Mouse (Mus musculus) hindbrain, embryonic 13.5 days (tissue): ENCODE results near the gene Nme7. TPM values are rescaled to one million over a fixed set of nuclear protein-coding genes. Genes with fewer than 3 reads are reported as not detected.

ENCODE experiments used
- ATAC-seq: fragments of 200-750 bp; cut with Nextera tagmentation; 2 replicates; pipeline ENCODE4 v1.8.0; 2017; ENCODE audit warnings: moderate TSS enrichment; ENCODE audit not compliant: low FRiP score
- H3K27ac ChIP-seq: fragments of 300-500 bp; sonication (generic); 2 replicates; pipeline ENCODE4 v1.5.1; 2015; ENCODE audit warnings: inconsistent platforms, mild to moderate bottlenecking, moderate library complexity
- H3K27me3 ChIP-seq: fragments of 300-500 bp; sonication (generic); 2 replicates; pipeline ENCODE4 v1.6.1; 2015; ENCODE audit warnings: mild to moderate bottlenecking, inconsistent platforms
- H3K36me3 ChIP-seq: fragments of 300-500 bp; sonication (generic); 2 replicates; pipeline ENCODE4 v1.6.1; 2015; ENCODE audit warnings: mild to moderate bottlenecking, inconsistent platforms
- H3K4me1 ChIP-seq: fragments of 300-500 bp; sonication (generic); replicated peaks from 2 replicates; pipeline ENCODE4 v1.6.1; 2015; ENCODE audit warnings: inconsistent platforms
- H3K4me2 ChIP-seq: fragments of 300-500 bp; sonication (generic); 2 replicates; pipeline ENCODE4 v1.6.1; 2015; ENCODE audit warnings: inconsistent platforms, mild to moderate bottlenecking, moderate library complexity
- H3K4me3 ChIP-seq: fragments of 300-500 bp; sonication (generic); 2 replicates; pipeline ENCODE4 v1.5.1; 2015; ENCODE audit warnings: mild to moderate bottlenecking, inconsistent platforms
- H3K9ac ChIP-seq: fragments of 300-500 bp; sonication (generic); 2 replicates; pipeline ENCODE4 v1.6.1; 2015; ENCODE audit warnings: mild to moderate bottlenecking, inconsistent platforms
- H3K9me3 ChIP-seq: fragments of 300-500 bp; sonication (generic); 2 replicates; pipeline ENCODE4 v1.6.1; 2016; ENCODE audit warnings: inconsistent platforms
- WGBS: fragments of 180-500 bp; shearing (Covaris S2); methylation state at CpG from one replicate; pipeline ENCODE4 v1.1.7; 2015; 5-methylcytosine and 5-hydroxymethylcytosine counted together
- polyA plus RNA-seq: library from polyadenylated mRNA; unstranded; fragments of >200 nt; fragmentation: Nextera tagmentation; extraction: Ambion mirVana; gene quantifications from 2 replicates; pipeline ENCODE4 v1.2.1, GENCODE M21; 2015

The Nme7 gene
- polyA plus RNA-seq, 1 experiment from 2014 or later = 30.1 TPM

DNA sequence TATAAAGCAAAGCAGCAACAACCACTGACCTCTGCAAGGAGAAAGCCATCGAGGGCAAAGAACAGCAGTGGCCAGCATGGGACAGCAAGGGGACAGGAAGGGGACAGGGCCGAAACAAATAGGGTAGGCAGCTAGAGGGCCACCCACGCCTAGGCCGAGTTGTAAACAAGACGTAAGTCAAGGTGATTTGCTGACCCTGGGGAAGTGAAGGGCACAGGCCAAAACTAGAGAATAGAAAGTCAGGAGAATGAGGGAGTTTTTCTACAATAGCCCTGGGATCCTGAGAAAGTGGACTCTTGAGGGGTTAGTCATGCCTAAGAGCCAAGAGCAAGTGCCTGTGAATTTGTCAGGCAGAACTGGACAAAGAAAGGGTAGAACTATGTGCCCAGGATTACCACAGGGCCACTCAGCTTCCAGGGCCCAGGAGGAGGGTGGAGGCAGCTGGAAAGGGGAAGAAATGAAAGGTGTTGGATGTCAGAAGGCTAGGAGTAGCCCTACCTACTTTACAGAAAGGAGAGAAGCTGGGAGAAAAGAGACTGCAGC lies 141.8 kb downstream of the Nme7 start:
- Histone ChIP-seq H3K27ac (no peak overlapping the region), H3K4me1 (0 out of 2 replicates have a peak, but pooled peaks cover 4% of the 10 kb centered on the region), H3K36me3 (peaks cover 89% of the 10 kb centered on the region), H3K9me3 (no peaks in the 10 kb centered on the region), H3K4me3 (no peak overlapping the region), H3K4me2 (no peak overlapping the region), H3K27me3 (no peaks in the 10 kb centered on the region), H3K9ac (no peak overlapping the region)
- ATAC-seq = no peak
- WGBS = 88% methylated on average over 5 of the region's 5 CpGs

GRCm38 (mm10) chr1:164446535-164446934 lies 142.6 kb downstream of the Nme7 start:
- H3K4me2 ChIP-seq = no peak overlapping the region
- 0 out of 2 replicates have a peak, but pooled peaks cover 3% of the 10 kb centered on the region for H3K4me1 ChIP-seq
- no peaks in the 10 kb centered on the region for H3K9me3 ChIP-seq
- H3K27me3 ChIP-seq = no peaks in the 10 kb centered on the region
- H3K27ac ChIP-seq = no peak overlapping the region
- 92% methylated on average over 10 of the region's 10 CpGs for WGBS
- ATAC-seq = no peak
- no peak overlapping the region for H3K9ac ChIP-seq
- H3K36me3 ChIP-seq = peaks cover 89% of the 10 kb centered on the region
- no peak overlapping the region for H3K4me3 ChIP-seq

DNA sequence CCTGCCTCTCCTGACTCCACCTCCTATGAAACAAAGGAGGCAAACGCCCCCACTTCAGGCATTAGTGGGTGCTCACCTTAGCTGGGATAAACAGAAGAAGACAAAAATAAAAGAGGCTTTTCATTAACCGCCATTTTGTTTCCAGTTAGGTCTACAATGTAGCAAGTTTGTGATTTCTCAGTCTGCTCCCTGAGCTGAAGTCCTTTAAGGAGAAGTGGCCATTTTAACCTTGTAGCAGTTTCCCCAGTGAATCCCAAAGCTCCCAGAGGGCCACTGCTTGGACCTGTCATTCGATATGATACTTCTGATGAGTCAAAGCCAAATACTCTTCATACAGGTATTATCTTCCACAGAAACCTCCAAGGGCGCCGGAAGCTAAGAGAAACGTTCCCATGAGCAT lies 143.6 kb downstream of the Nme7 start:
- no peak overlapping the region for H3K4me2 ChIP-seq
- no peak overlapping the region for H3K9ac ChIP-seq
- H3K36me3 ChIP-seq = peaks cover 88% of the 10 kb centered on the region
- 91% methylated on average over 6 of the region's 6 CpGs for WGBS
- no peaks in the 10 kb centered on the region for H3K4me1 ChIP-seq
- no peaks in the 10 kb centered on the region for H3K9me3 ChIP-seq
- H3K4me3 ChIP-seq = no peak overlapping the region
- ATAC-seq = no peak
- H3K27me3 ChIP-seq = no peaks in the 10 kb centered on the region
- H3K27ac ChIP-seq = no peak overlapping the region

DNA sequence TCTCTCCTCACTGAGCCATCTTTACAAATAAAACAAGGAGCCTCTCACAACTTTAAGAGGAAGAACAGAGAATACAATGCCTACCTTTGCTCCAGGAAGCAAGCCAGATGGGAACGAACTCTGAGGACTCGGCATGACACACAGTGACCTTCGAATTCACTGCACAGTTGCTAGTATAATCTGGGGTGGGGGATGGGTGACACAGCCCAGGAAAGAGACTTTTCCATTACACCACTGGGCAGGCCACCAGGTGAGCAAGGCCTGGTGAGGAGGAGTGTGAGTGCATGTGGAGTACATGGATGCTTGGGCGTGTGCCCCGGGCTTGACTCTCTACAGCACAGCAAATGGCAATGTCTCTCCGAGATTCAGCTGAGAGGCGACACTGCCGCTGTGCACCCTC lies 145.7 kb downstream of the Nme7 start:
- Histone ChIP-seq H3K27me3 (no peaks in the 10 kb centered on the region), H3K4me3 (no peak overlapping the region), H3K9ac (no peak overlapping the region), H3K36me3 (peaks cover 76% of the 10 kb centered on the region), H3K4me2 (no peak overlapping the region), H3K27ac (no peak overlapping the region), H3K9me3 (no peaks in the 10 kb centered on the region), H3K4me1 (peaks cover 12% of the 10 kb centered on the region)
- ATAC-seq = no peak
- WGBS = 93% methylated on average over 8 of the region's 8 CpGs

DNA sequence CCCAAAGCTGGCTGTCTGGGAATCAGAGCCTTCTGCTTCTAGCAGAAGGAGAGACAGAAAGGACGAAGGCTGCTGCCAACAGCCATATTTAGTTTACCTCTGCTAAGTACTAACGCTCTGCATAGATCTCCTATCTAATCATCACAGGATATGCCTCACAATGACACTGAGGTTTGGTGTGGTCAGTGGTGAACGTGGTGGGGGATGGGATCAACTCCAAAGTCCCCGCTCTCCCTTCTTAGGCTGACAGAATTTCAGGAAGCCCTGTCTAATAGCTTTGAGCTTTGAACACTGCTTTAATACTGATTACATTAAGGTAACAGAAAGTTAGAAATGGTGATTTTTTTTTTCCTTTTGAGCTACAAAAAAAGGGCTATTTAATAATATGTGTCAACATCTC lies 146.3 kb downstream of the Nme7 start:
- WGBS = 92% methylated on average over 4 of the region's 4 CpGs

GRCm38 (mm10) chr1:164450644-164451043 lies 146.7 kb downstream of the Nme7 start:
- Histone ChIP-seq H3K27me3 (no peaks in the 10 kb centered on the region), H3K36me3 (peaks cover 66% of the 10 kb centered on the region), H3K4me3 (no peak overlapping the region), H3K4me2 (no peak overlapping the region), H3K9ac (no peak overlapping the region), H3K27ac (no peak overlapping the region), H3K4me1 (peaks cover 20% of the 10 kb centered on the region), H3K9me3 (no peaks in the 10 kb centered on the region)
- no peak for ATAC-seq
- WGBS = 87% methylated on average over 4 of the region's 4 CpGs

More for the DNA sequence above, 146.3 kb downstream of the Nme7 start:
- no peaks in the 10 kb centered on the region for H3K27me3 ChIP-seq
- peaks cover 70% of the 10 kb centered on the region for H3K36me3 ChIP-seq
- no peak overlapping the region for H3K4me2 ChIP-seq
- no peaks in the 10 kb centered on the region for H3K9me3 ChIP-seq
- ATAC-seq = no peak
- no peak overlapping the region for H3K9ac ChIP-seq
- no peak overlapping the region for H3K4me3 ChIP-seq
- no peak overlapping the region for H3K27ac ChIP-seq
- H3K4me1 ChIP-seq = peaks cover 18% of the 10 kb centered on the region

GRCm38 (mm10) chr1:164451346-164451745 lies 147.4 kb downstream of the Nme7 start:
- H3K4me3 ChIP-seq = no peak overlapping the region
- no peak overlapping the region for H3K27ac ChIP-seq
- no peak overlapping the region for H3K4me2 ChIP-seq
- H3K27me3 ChIP-seq = no peaks in the 10 kb centered on the region
- H3K4me1 ChIP-seq = peaks cover 27% of the 10 kb centered on the region
- H3K9ac ChIP-seq = no peak overlapping the region
- peaks cover 59% of the 10 kb centered on the region for H3K36me3 ChIP-seq
- WGBS = 91% methylated on average over 5 of the region's 5 CpGs
- no peak for ATAC-seq
- H3K9me3 ChIP-seq = no peaks in the 10 kb centered on the region

DNA sequence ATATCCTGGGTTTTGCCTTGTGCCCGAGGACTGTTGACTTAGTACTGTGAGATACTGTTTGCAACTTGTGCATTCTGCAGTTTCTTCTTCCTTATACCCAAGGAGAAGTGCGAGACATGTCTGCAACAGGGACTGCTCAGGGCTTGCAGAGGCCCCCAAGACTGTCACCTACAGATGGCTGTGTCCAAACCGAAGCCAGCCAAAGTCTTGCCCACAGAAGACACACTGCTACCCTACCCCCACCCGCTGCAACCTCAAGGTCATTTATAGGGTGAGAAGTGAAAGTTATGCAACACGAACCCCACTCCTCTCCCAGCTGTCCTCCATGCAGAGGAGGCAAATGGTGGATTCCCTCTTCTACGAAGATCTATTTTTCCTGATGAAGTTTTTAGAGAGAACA lies 148.7 kb downstream of the Nme7 start:
- Histone ChIP-seq H3K36me3 (peaks cover 51% of the 10 kb centered on the region), H3K27me3 (no peaks in the 10 kb centered on the region), H3K27ac (no peak overlapping the region), H3K9ac (no peak overlapping the region), H3K4me3 (no peak overlapping the region), H3K9me3 (no peaks in the 10 kb centered on the region), H3K4me1 (peaks cover 34% of the 10 kb centered on the region), H3K4me2 (no peak overlapping the region)
- 93% methylated on average over 6 of the region's 6 CpGs for WGBS
- no peak for ATAC-seq

DNA sequence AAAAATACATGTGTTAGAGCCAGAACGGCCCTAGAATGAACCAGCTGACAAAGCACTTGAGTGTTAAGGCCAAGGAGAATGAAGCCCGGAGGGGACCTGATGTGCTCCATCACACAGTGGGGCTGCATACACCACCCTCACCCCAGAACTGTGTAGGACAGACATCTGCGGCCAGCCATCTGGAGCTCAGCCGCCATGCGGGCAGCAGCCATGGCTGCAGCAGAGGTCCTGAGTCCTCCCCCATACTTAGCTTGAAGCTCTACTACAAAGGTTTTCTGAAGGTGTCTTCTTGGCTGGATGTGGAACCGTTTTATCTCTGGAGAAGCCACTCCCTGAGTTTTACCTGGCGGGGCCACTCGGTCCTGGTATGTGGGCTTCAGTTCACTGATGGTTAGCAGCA lies 149.2 kb downstream of the Nme7 start:
- H3K4me2 ChIP-seq = no peak overlapping the region
- H3K4me1 ChIP-seq = peaks cover 34% of the 10 kb centered on the region
- H3K9me3 ChIP-seq = no peaks in the 10 kb centered on the region
- H3K27me3 ChIP-seq = no peaks in the 10 kb centered on the region
- ATAC-seq = no peak
- H3K4me3 ChIP-seq = no peak overlapping the region
- peaks cover 46% of the 10 kb centered on the region for H3K36me3 ChIP-seq
- H3K27ac ChIP-seq = no peak overlapping the region
- 95% methylated on average over 8 of the region's 8 CpGs for WGBS
- H3K9ac ChIP-seq = no peak overlapping the region

DNA sequence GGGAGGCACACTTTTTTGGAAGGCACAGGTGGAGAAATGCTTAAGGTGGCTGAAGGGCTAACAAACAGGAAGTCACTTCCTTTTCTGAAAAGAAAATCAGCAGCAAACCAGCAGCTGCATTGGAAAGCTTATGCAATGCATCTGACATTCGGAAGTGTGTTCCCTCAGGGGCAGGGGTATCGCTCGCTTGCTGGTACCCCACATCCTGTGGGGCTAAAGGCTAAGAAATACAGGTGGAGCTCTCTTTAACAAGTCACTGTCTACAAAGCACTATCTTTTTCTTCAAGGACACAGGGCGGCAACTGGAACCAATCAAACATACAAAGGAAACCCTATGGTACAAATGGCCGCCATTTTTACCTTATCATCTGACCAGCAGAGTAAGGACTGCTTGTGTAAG lies 149.8 kb downstream of the Nme7 start:
- Histone ChIP-seq H3K9ac (no peak overlapping the region), H3K4me1 (peaks cover 39% of the 10 kb centered on the region), H3K36me3 (peaks cover 41% of the 10 kb centered on the region), H3K4me2 (peak overlapping the region; percentile 73; the same call in 1 of the 2 replicates), H3K9me3 (no peaks in the 10 kb centered on the region), H3K27ac (no peak overlapping the region), H3K27me3 (no peaks in the 10 kb centered on the region), H3K4me3 (no peak overlapping the region)
- ATAC-seq = no peak
- WGBS = 90% methylated on average over 5 of the region's 5 CpGs

DNA sequence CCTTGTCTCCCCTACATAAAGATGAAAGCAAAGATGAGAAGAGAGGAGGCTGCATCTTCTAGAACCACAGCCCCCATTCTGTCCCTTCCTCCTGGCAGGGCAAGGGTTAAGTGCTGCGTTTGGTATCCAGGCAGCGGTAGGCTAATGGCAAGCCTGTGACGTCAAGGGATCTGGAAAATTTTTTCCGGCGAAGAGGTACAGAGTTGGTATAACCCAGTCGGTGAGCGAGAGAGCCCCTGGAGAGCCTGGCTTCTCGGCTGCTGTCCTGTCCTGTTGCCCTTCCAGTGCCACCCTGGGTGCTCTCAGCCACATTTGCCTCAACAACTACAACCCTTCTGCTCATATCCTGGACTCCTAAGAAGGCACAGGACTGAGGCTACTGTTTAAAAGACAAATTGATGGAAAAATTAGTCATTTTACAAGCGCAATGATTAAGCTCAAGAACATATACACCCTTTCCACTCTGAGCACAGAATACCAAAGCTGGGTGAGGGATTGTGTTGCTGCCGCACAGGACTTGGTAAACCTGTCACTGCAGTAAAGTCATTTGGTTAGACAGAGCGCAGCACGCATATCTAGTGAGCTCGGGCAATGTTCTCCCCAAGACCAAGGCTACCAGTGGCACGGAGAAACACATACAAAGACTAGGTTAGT lies 151.0 kb downstream of the Nme7 start:
- H3K27ac ChIP-seq = peak overlapping the region; percentile 71
- ATAC-seq = no peak
- 30% methylated on average over 14 of the region's 14 CpGs for WGBS
- H3K4me1 ChIP-seq = peaks cover 49% of the 10 kb centered on the region
- H3K9ac ChIP-seq = peak overlapping the region; percentile 70
- peaks cover 32% of the 10 kb centered on the region for H3K36me3 ChIP-seq
- peak overlapping the region; percentile 78 for H3K4me3 ChIP-seq
- no peaks in the 10 kb centered on the region for H3K9me3 ChIP-seq
- H3K27me3 ChIP-seq = no peaks in the 10 kb centered on the region
- peak overlapping the region; percentile 73 for H3K4me2 ChIP-seq

GRCm38 (mm10) chr1:164455614-164456013 lies 151.7 kb downstream of the Nme7 start:
- ATAC-seq = no peak
- WGBS = 46% methylated on average over 7 of the region's 7 CpGs
- peaks cover 26% of the 10 kb centered on the region for H3K36me3 ChIP-seq
- H3K27me3 ChIP-seq = no peaks in the 10 kb centered on the region
- no peaks in the 10 kb centered on the region for H3K9me3 ChIP-seq
- H3K4me3 ChIP-seq = peak overlapping the region; percentile 78
- peak overlapping the region; percentile 97 for H3K27ac ChIP-seq
- H3K4me2 ChIP-seq = peak overlapping the region; percentile 73
- peaks cover 53% of the 10 kb centered on the region for H3K4me1 ChIP-seq
- H3K9ac ChIP-seq = peak overlapping the region; percentile 91

- H3K4me2 ChIP-seq = peak overlapping the region; percentile 73
- 0 out of 2 replicates have a peak, but pooled peaks cover 3% of the 10 kb centered on the region for H3K27me3 ChIP-seq
- peaks cover 22% of the 10 kb centered on the region for H3K36me3 ChIP-seq
- peak overlapping the region; percentile 97 for H3K27ac ChIP-seq
- peak overlapping the region; percentile 91 for H3K9ac ChIP-seq
- WGBS = 19% methylated on average over 6 of the region's 6 CpGs
- H3K4me3 ChIP-seq = peak overlapping the region; percentile 78
- peaks cover 58% of the 10 kb centered on the region for H3K4me1 ChIP-seq
- H3K9me3 ChIP-seq = no peaks in the 10 kb centered on the region
- no peak for ATAC-seq
Observed at GRCm38 (mm10) chr1:164456065-164456464, 152.1 kb downstream of the Nme7 start.
